Mouse (Mus musculus) hindbrain, postnatal 0 days (tissue): ENCODE results near the gene Slc12a1. TPM values are rescaled to one million over a fixed set of nuclear protein-coding genes. Genes with fewer than 3 reads are reported as not detected.
A peak's percentile ranks its signal among the peaks of the same experiment; 100 is the strongest.

Source experiments
- ATAC-seq: fragments of 200-750 bp; cut with Nextera tagmentation; 2 replicates; pipeline ENCODE4 v1.8.0; 2017; ENCODE audit warnings: mild to moderate bottlenecking, moderate TSS enrichment, moderate library complexity
- DNase-seq: peaks from one replicate; pipeline ENCODE4 v3.0.0-alpha.2; 2015; ENCODE audit warnings: low spot score
- H3K27ac ChIP-seq: fragments of 300-500 bp; sonication (generic); 2 replicates; pipeline ENCODE4 v1.5.1; 2014; ENCODE audit warnings: mild to moderate bottlenecking
- H3K27me3 ChIP-seq: fragments of 300-500 bp; sonication (generic); 2 replicates; pipeline ENCODE4 v1.6.1; 2014; ENCODE audit warnings: low read length, mixed read lengths; ENCODE audit not compliant: insufficient read depth
- H3K36me3 ChIP-seq: fragments of 300-500 bp; sonication (generic); 2 replicates; pipeline ENCODE4 v1.6.1; 2014; ENCODE audit warnings: low read length, mixed read lengths; ENCODE audit not compliant: insufficient read depth
- H3K4me1 ChIP-seq: fragments of 300-500 bp; sonication (generic); 2 replicates; pipeline ENCODE4 v1.6.1; 2014; ENCODE audit warnings: antibody characterized with exemption, low read length, mixed read lengths; ENCODE audit not compliant: insufficient read depth
- H3K4me2 ChIP-seq: fragments of 300-500 bp; sonication (generic); 2 replicates; pipeline ENCODE4 v1.6.1; 2014; ENCODE audit warnings: low read depth, mild to moderate bottlenecking, low read length, moderate library complexity, mixed read lengths
- H3K4me3 ChIP-seq: fragments of 300-500 bp; sonication (generic); 2 replicates; pipeline ENCODE4 v1.5.1; 2014; ENCODE audit warnings: low read length
- H3K9ac ChIP-seq: fragments of 300-500 bp; sonication (generic); replicated peaks from 2 replicates; pipeline ENCODE4 v1.6.1; 2014; ENCODE audit warnings: mild to moderate bottlenecking, low read length, moderate library complexity, mixed read lengths
- H3K9me3 ChIP-seq: fragments of 300-500 bp; sonication (generic); 2 replicates; pipeline ENCODE4 v1.6.1; 2016; ENCODE audit warnings: low read length, mixed read lengths
- CTCF ChIP-seq: IDR thresholded peaks from 2 replicates; pipeline ENCODE4 v1.5.1; 2016; ENCODE audit warnings: antibody characterized with exemption, control low read depth, low read depth
- WGBS: fragments of 180-500 bp; shearing (Covaris S2); extraction: QIAGEN DNeasy Blood & Tissue Kit; methylation state at CpG from one replicate; pipeline ENCODE4 v1.1.7; 2014; 5-methylcytosine and 5-hydroxymethylcytosine counted together
- polyA plus RNA-seq: library from polyadenylated mRNA; unstranded; fragments of >200 nt; fragmentation: Nextera tagmentation; extraction: Ambion mirVana; gene quantifications from 2 replicates; pipeline ENCODE4 v1.2.1, GENCODE M21; 2015
- total RNA-seq: library from RNA; depleted of rRNA; stranded (reverse); fragments of >200 nt; gene quantifications from 2 replicates; pipeline ENCODE4 v1.2.3, GENCODE M21; 2014

Slc12a1 gene
- total and polyA plus RNA-seq, 2 experiments from 2014 or later, result 0.10 TPM; not detected in 1

DNA sequence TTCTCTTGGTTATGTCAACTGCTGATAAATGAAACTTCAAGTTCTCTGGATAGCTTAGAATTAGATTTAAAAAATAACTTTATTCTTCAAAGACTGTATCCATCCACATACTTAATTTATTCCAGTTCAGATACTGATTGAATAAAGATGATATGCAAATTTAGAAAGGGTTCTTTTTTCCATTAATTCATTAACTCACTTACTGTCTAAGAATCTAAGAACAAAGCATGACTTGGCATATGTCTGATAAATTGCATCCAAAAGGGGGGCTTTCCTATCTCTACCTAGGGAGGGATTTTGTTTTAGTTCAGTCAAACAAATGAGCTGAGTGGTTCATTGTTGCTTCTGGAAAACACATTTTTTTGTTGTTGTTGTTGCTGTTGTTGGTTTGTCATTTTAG is 10.0 kb upstream of the Slc12a1 start:
- H3K4me3 ChIP-seq, result no peak overlapping the region
- H3K4me1 ChIP-seq, result no peaks in the 10 kb centered on the region
- no peak overlapping the region for H3K4me2 ChIP-seq
- ATAC-seq, result no peak
- H3K9ac ChIP-seq, result no peak overlapping the region
- H3K27ac ChIP-seq, result no peak overlapping the region
- H3K36me3 ChIP-seq, result no peaks in the 10 kb centered on the region
- TF ChIP-seq CTCF, result no peak
- DNase-seq, result no peak
- no peaks in the 10 kb centered on the region for H3K9me3 ChIP-seq
- no peaks in the 10 kb centered on the region for H3K27me3 ChIP-seq

DNA sequence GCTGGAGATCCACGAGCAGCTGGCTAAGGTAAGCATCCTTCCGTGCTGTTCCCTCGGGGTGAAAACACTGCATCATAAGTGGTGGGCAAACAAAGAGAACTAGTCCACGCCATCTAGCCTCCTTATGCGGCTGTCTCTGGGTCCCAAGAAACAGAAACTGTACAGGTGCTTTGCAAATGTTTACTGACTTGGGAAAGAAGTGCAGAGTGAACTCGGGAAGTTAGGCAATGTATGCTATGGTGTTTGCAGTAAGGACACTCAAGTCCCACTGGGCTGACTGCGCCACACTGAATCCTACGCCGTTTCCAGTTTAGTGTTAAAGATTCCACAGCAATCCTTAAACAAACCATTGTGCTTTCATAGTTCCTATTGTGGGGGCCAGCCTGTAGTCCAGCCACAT is 2.0 kb downstream of the Slc12a1 start:
- no peak for TF ChIP-seq CTCF
- H3K4me1 ChIP-seq, result no peaks in the 10 kb centered on the region
- no peak overlapping the region for H3K4me3 ChIP-seq
- ATAC-seq (no peak), DNase-seq (no peak)
- WGBS, result 84% methylated on average over 9 of the region's 9 CpGs
- H3K36me3 ChIP-seq, result no peaks in the 10 kb centered on the region
- H3K27me3 ChIP-seq, result no peaks in the 10 kb centered on the region
- no peak overlapping the region for H3K27ac ChIP-seq
- H3K4me2 ChIP-seq, result no peak overlapping the region
- H3K9ac ChIP-seq, result no peak overlapping the region
- H3K9me3 ChIP-seq, result no peaks in the 10 kb centered on the region

DNA sequence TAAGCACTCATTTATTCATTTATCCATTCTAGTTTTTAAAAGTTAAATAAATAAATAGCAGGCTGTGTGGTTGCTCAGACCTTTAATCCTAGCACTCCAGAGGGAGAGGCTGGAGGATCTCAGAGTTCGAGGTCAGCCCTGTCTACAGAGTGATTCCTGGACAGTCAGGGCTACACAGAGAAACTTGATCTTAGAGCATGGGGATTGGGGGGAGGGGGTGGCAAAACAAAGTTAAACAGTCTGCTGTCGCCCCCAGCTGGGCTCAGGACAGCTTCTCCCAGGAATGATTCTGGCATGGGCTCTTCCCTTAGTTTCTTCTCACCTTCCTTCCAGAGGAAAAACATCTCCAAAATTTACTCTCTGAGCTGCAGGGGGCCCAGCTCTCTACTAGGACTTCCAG is 3.2 kb downstream of the Slc12a1 start:
- DNase-seq, result peak; percentile 40
- ATAC-seq, result no peak
- H3K9ac ChIP-seq, result no peak overlapping the region
- H3K27me3 ChIP-seq, result no peaks in the 10 kb centered on the region
- H3K36me3 ChIP-seq, result no peaks in the 10 kb centered on the region
- WGBS, result 37% methylated on average over 2 of the region's 2 CpGs
- H3K4me3 ChIP-seq, result no peak overlapping the region
- H3K4me2 ChIP-seq, result no peak overlapping the region
- peak; percentile 37; the same call in 1 of the 2 replicates for TF ChIP-seq CTCF
- no peaks in the 10 kb centered on the region for H3K4me1 ChIP-seq
- no peak overlapping the region for H3K27ac ChIP-seq
- H3K9me3 ChIP-seq, result no peaks in the 10 kb centered on the region

DNA sequence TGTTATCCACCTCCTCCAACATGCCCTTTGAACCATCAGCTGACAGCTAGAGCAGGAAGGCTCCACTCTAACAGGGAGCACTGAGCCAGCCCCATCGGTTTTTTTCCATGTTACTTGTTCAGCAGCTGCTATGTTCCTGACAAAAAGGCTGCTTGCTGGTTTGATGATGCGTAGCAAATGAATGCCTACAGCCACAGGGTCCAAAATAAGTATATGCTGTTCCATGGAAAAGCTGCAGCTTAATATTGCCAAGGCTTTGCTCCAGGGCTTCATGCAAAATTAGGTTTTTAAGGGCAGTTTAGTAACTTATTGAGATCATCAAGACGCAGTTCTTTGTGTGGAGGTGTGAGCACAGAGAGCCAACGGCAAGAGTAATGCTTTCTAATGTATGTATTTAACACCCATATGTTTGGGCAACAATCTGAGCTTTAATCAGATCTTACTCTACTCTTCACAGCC is 9.7 kb downstream of the Slc12a1 start:
- no peaks in the 10 kb centered on the region for H3K36me3 ChIP-seq
- DNase-seq (peak; percentile 20), ATAC-seq (no peak)
- WGBS, result 37% methylated on average over 4 of the region's 4 CpGs
- H3K27ac ChIP-seq, result no peak overlapping the region
- no peaks in the 10 kb centered on the region for H3K9me3 ChIP-seq
- no peak for TF ChIP-seq CTCF
- H3K4me2 ChIP-seq, result no peak overlapping the region
- H3K4me3 ChIP-seq, result no peak overlapping the region
- H3K4me1 ChIP-seq, result no peaks in the 10 kb centered on the region
- no peaks in the 10 kb centered on the region for H3K27me3 ChIP-seq
- H3K9ac ChIP-seq, result no peak overlapping the region

DNA sequence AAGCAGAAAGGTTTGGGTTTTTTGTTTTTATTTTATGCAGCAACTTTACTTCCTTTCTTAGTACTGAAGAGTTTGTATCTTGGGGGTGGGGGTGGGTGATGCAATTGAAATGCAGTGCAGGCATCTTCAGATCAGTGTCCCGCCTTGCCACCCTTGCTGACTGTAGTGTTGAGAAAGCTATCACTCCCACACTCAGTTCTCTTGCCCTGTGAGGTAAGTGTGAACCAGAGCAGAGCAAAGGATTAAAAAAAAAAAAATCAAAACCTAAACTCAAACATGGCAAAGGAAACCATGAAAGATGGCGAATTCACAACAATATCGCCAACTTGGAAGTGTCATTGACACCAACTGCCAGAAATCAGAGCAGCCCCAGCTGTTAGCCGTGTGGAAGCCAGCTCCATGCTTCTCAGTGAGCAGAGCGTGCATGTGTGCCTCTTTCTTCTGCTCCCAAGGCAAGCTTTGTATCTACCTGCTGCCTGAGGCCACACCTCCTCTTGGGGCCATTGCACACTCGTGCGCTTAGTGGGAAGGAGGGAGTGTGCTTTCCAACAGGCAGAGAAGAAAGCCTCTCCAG is 26.0 kb downstream of the Slc12a1 start:
- H3K4me1 ChIP-seq, result no peaks in the 10 kb centered on the region
- no peak overlapping the region for H3K9ac ChIP-seq
- H3K36me3 ChIP-seq, result no peaks in the 10 kb centered on the region
- H3K4me3 ChIP-seq, result no peak overlapping the region
- DNase-seq, result no peak
- no peak for TF ChIP-seq CTCF
- ATAC-seq, result no peak
- H3K27ac ChIP-seq, result no peak overlapping the region
- no peaks in the 10 kb centered on the region for H3K9me3 ChIP-seq
- whole genome bisulfite sequencing, result 75% methylated on average over 7 of the region's 7 CpGs
- H3K27me3 ChIP-seq, result no peaks in the 10 kb centered on the region
- no peak overlapping the region for H3K4me2 ChIP-seq

DNA sequence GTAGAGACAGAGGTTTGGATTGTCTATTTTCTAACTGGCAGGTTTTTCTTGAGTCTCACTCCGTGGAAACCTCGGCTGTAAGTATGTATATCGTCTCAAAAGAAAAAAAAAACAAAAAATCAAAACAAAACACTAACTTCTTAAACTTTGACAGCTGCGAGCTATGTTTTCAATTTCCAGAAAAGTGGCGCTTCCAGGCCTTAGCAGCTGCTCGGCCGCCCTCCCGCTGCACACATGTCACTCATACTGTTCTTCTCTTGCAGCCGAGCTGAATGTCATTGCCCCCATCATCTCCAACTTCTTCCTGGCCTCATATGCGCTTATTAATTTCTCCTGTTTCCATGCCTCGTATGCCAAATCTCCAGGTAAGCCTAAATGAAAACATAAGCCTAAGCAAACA is 35.6 kb downstream of the Slc12a1 start:
- Histone ChIP-seq H3K27ac (no peak overlapping the region), H3K9me3 (no peaks in the 10 kb centered on the region), H3K36me3 (no peaks in the 10 kb centered on the region), H3K4me2 (no peak overlapping the region), H3K27me3 (no peaks in the 10 kb centered on the region), H3K4me3 (no peak overlapping the region), H3K9ac (no peak overlapping the region), H3K4me1 (no peaks in the 10 kb centered on the region)
- WGBS, result 60% methylated on average over 11 of the region's 11 CpGs
- no peak for ATAC-seq
- DNase-seq, result peak; percentile 18
- TF ChIP-seq CTCF, result no peak

DNA sequence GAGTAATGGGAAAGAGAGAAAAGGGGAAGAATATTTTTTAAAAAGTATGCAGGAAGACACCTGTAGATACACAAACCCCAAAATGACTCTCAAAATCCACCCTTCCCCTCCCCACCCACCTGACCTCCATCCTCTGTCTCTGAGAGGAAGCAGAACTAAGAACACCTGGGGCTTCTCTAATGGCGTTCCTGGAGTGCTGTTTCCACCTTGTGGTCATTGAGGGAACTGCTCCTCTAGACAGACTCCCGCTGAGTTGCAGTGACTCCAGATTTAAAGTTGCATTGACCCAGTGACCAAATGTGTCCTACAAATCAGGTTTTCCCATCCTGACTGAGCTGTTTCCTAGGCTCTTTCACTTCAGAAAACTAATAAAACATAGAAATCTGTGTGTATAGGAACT is 36.9 kb downstream of the Slc12a1 start:
- peak; percentile 97 for TF ChIP-seq CTCF
- Histone ChIP-seq H3K27ac (no peak overlapping the region), H3K4me3 (no peak overlapping the region), H3K4me2 (no peak overlapping the region), H3K9ac (no peak overlapping the region), H3K27me3 (no peaks in the 10 kb centered on the region), H3K9me3 (no peaks in the 10 kb centered on the region), H3K36me3 (no peaks in the 10 kb centered on the region), H3K4me1 (no peaks in the 10 kb centered on the region)
- DNase-seq (peak; percentile 86), ATAC-seq (peak; percentile 56; the same call in 1 of the 2 replicates)
- WGBS, result 0% methylated on average over 2 of the region's 2 CpGs
